Mouse (Mus musculus): Measurements from ENCODE around the gene Dnajc4. TPM values are rescaled to one million over a fixed set of nuclear protein-coding genes. Genes with fewer than 3 reads are reported as not detected.

Gene Dnajc4
- total RNA-seq, 2 experiments from 2014 or later: 15.8 to 19.4 TPM

DNA sequence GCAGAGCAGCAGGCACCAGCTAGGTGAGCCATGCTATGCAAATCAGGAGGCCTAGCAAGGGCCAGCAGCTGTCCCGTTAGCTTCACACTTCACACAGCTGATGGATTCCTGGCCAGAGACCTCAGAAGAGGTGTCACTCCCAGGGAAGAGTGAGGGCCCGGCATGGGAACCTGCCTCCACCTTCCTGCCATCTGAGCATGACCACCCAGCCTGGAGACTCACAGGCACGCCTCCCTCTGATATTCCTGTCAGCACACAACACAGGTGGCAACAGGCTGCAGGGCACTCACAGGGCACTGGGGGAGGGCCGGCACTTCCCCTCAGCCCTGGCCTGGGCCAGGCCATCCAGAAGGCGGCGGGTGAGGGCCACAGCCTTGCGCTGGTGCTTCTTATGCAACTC lies 36.9 kb downstream of the Dnajc4 start:
- no peak for DNase-seq (ENCODE audit: extremely low spot score in 1 of 2, low spot score in 2 of 2)
- intact Hi-C loops (cut with DNase I): no loop called here

DNA sequence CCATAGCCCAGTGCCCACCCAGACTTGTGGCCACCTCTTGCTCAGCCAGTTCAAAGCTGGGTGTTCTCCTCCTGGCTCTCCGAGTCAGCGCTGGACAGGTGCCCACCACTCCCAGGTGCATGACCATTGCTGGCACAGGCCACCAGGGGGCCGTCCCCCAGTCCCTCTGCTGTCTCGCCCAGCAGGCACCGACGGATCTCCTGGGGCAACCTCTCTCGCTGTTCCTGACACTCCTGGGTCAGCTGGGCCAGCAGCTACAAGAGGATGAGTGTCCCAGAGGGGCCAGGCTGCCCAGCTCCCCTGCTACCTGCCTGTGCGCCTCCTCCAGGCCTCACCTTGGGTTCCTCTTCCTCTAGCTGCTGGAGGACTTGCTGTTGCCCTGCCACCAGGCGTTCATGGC lies 38.3 kb downstream of the Dnajc4 start:
- DNase-seq (ENCODE audit: extremely low spot score in 1 of 2, low spot score in 2 of 2): peak in 1 of 2 experiments; percentile 68
- intact Hi-C loops (cut with DNase I): no loop called here

DNA sequence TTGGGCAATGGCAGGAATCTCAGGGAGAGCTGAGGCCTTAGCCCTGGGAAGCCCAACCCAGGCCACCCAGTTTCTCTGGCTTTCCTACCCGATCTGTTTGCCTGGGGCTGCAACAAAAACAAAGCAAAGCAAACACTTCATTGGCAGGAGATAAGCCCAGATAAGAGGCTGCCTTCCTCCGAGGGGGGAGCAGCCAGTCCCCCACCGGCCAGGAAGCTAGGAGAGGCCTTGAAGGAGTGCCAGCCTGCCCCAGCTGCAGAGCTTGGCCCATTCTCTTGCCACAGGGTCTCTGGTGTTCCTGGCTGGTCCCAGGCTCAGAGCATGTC lies 39.7 kb downstream of the Dnajc4 start:
- intact Hi-C loops (cut with DNase I): no loop called here
- peak in 1 of 2 experiments; percentile 72 for DNase-seq (ENCODE audit: extremely low spot score in 1 of 2, low spot score in 2 of 2)

- intact Hi-C loops (cut with DNase I): no loop called here
These were observed 40.2 kb downstream of the Dnajc4 start for GRCm38 (mm10) chr19:6951994-6952711.

DNA sequence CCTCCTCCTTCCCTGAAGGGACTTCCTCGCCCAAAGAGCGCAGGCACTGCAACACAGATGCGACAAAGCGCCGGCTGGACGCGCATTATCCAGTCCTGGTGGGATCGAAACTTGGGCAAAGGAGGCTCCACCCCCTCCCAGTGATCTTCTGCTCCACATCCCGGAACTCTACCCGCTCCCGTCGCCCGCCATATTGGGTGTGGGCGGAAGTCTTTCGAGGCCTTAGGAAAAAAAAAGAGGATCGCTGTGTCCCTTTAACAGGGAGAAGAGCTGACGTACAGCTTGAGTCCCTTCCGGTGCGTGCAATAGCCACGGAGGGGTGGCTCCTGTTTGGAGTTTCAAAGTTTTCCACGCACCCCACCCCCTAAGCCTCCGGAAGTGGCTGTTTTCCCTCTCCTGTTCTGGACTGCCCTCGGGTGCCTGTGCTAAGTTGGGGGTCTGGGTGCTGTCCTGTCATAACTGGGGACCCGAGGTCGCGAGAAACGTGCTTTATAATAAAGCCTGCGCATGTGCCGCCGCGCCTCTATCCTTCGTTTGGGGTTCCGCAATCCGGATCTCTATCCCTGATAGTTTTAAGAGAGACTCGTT lies 40.9 kb downstream of the Dnajc4 start:
- intact Hi-C loops (cut with DNase I): no loop called here

More at GRCm38 (mm10) chr19:6951994-6952711, 40.2 kb downstream of the Dnajc4 start:
- peak; percentile 71 to 88 for DNase-seq (ENCODE audit: extremely low spot score in 1 of 2, low spot score in 2 of 2)

GRCm38 (mm10) chr19:6950613-6951153 lies 41.7 kb downstream of the Dnajc4 start:
- intact Hi-C loops (cut with DNase I): no loop called here
- peak; percentile 46 to 68 for DNase-seq (ENCODE audit: extremely low spot score in 1 of 2, low spot score in 2 of 2)

More for the DNA sequence above, 40.9 kb downstream of the Dnajc4 start:
- DNase-seq (ENCODE audit: extremely low spot score in 1 of 2, low spot score in 2 of 2): peak; percentile 93 to 95

- no peak for DNase-seq (ENCODE audit: extremely low spot score in 1 of 2, low spot score in 2 of 2)
- intact Hi-C loops (cut with DNase I): no loop called here
These were observed 42.4 kb downstream of the Dnajc4 start for GRCm38 (mm10) chr19:6949951-6950350.

GRCm38 (mm10) chr19:6949532-6949931 lies 42.8 kb downstream of the Dnajc4 start:
- intact Hi-C loops (cut with DNase I): no loop called here

DNA sequence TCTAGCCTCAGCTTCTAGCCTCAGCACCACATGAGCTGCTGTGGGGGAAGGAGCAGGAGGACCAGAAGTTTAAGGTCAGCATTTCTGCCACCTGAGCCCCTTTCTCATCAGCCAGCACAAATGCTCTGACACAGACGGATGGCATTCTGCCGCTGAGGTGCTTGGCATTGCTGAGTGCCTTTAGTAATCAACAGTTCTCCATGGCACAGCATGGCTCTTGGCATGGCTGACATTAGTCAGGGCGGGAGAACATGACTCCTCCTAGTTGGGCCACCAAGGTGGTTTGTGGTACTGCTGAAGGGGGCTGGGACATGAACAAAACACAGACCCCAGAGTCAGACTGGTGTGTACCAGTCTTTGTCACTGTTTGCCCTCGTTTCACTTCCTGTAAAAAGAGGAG lies 44.2 kb downstream of the Dnajc4 start:
- intact Hi-C loops (cut with DNase I): no loop called here
- DNase-seq (ENCODE audit: extremely low spot score in 1 of 2, low spot score in 2 of 2): no peak

More at GRCm38 (mm10) chr19:6949532-6949931, 42.8 kb downstream of the Dnajc4 start:
- DNase-seq (ENCODE audit: extremely low spot score in 1 of 2, low spot score in 2 of 2): peak in 1 of 2 experiments; percentile 14

DNA sequence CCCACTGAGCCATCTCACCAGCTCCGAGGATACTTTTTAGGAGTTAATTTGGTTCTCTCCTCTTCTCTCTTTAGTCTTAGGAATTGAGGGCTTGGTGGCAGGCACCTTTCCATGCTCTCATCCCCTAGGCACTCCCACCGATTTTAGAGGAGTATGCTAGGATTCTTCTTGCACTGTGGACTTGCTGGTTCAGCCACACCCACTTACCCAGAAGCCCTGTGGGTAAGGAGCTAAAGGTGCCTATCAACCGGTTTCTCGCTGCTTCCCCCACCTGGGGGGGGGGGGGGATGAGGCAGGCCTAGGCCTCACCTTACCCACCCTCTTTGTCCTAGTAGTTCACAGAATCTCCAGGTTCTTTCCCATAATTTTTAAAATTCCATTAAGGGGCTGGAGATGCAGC lies 44.6 kb downstream of the Dnajc4 start:
- DNase-seq (ENCODE audit: extremely low spot score in 1 of 2, low spot score in 2 of 2): no peak
- intact Hi-C loops (cut with DNase I): no loop called here

DNA sequence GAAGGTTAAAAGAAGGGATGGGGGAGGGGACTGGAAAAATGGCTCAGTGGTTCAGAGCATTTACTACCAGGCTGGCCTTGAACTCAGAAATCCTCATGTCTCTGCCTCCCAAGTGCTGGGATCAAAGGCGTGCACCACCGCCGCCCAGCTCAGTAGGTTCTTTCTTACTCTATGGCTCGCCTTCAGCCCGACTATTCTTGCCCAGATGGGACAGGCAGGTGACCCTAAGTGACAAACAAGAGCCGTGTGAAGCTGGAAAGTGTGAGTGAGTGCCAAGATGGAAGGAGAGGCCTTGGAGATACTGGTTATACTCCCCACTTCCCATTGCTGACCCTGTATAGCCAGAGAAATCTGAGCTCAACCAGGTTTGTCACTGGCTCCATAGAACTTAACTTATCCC lies 48.7 kb downstream of the Dnajc4 start:
- peak in 1 of 2 experiments; percentile 17 for DNase-seq (ENCODE audit: extremely low spot score in 1 of 2, low spot score in 2 of 2)
- intact Hi-C loops (cut with DNase I): loop anchor here (5.0 kb wide), 1 partner anchor 34 kb away; the partner anchor contains the start of gene Plcb3

DNA sequence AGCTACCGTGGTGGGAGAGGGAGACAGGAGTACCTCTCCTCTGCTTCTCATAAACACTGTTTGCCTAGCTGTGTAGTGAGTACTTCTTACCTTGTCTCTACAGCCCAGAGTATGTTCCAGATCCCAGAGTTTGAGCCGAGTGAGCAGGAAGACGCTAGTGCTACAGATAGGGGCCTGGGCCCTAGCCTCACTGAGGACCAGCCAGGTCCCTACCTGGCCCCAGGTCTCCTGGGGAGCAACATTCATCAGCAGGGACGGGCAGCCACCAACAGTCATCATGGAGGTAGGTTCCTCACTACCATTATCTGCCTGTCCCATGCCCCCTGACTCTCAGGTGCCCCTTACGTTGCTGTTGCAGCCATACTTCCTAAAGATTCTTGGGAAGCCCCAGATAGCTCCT lies 49.6 kb downstream of the Dnajc4 start:
- intact Hi-C loops (cut with DNase I): loop anchor here (5.0 kb wide), 1 partner anchor 35 kb away; the partner anchor contains the start of gene Plcb3
- DNase-seq (ENCODE audit: extremely low spot score in 1 of 2, low spot score in 2 of 2): no peak

GRCm38 (mm10) chr19:6942249-6942691 lies 50.1 kb downstream of the Dnajc4 start, which contains the start of gene Gpr137:
Gpr137 (minus strand) TSS chr19:6942480.
- intact Hi-C loops (cut with DNase I): loop anchor here (5.0 kb wide), 1 partner anchor 35 kb away; the partner anchor contains the start of gene Plcb3
- peak; percentile 92 to 97 for DNase-seq (ENCODE audit: extremely low spot score in 1 of 2, low spot score in 2 of 2)

- peak; percentile 88 to 95 for DNase-seq (ENCODE audit: extremely low spot score in 1 of 2, low spot score in 2 of 2)
- intact Hi-C loops (cut with DNase I): loop anchor here (5.0 kb wide), 1 partner anchor 36 kb away; the partner anchor contains the start of gene Plcb3
These were observed 50.8 kb downstream of the Dnajc4 start, which contains the start of gene Bad for GRCm38 (mm10) chr19:6941372-6942248. Bad (plus strand) TSS chr19:6941861.

DNA sequence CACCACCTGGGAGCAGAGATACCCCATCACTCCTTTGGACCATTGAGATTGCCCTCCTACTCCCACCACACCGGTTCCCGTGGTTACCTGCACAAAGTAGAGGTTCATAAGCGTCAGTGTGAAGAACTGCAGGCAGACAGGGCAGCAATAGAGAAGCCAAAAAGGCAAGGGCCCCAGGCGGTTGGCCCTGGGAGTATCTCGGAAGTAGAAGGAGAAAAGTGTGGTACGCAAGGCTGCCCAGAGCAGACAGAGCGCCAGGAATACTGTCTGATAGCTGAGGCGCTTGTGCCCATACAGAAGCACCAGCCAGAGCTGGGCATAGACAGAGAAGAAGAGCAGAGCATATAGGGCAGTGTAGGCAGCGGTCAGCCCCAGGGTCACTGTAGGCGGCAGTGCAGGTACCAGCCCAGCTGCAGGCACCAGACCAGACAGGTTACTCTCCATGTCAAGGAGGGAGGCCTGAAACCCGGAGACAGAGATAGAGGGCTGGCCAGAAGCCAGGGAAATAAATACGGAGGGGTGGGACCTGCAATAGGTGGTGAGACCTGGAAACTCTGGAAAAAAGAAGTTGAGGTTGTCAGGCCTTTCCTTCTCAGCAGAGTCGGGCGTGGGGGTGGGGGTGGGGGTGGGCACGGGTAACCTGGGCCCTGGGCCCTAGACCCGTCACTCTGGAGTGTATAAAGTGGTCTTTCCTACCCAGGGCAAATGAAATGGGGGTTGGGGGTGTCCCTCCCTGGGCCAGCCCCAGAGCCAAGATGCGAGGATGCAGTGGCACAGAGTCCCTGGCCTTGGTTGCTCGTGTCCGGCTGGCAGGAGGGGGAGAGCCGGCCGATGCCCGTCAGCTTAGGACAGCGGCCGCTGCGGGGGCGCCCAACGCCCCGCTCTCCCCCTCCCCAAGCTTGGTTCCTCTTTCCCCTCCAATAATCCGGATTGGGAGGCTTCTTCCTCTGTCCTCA lies 51.7 kb downstream of the Dnajc4 start:
- intact Hi-C loops (cut with DNase I): loop anchor here (5.0 kb wide), 1 partner anchor 37 kb away; the partner anchor contains the start of gene Plcb3

GRCm38 (mm10) chr19:6939106-6940002 lies 53.0 kb downstream of the Dnajc4 start:
- DNase-seq (ENCODE audit: extremely low spot score in 1 of 2, low spot score in 2 of 2): no peak
- intact Hi-C loops (cut with DNase I): loop anchor here (5.0 kb wide), 1 partner anchor 38 kb away; the partner anchor contains the start of gene Plcb3

More for the DNA sequence above, 51.7 kb downstream of the Dnajc4 start:
- no peak for DNase-seq (ENCODE audit: extremely low spot score in 1 of 2, low spot score in 2 of 2)

Data from left cerebral cortex, postnatal 10 days (tissue).